Mouse (Mus musculus) E14TG2a.4 (cell line): Measurements from ENCODE around the gene Naxe.

ENCODE experiments used
- H3K27me3 ChIP-seq: 2 replicates; pipeline ENCODE4 v1.6.1; 2014; ENCODE audit warnings: low read length, control low read depth; ENCODE audit not compliant: insufficient read depth
- H3K36me3 ChIP-seq: 2 replicates; pipeline ENCODE4 v1.6.1; 2014; ENCODE audit warnings: low read length, control low read depth; ENCODE audit not compliant: insufficient read depth
- H3K4me1 ChIP-seq: replicated peaks from 2 replicates; pipeline ENCODE4 v1.6.1; 2014; ENCODE audit warnings: low read depth, low read length, control low read depth
- H3K4me3 ChIP-seq: replicated peaks from 2 replicates; pipeline ENCODE4 v1.5.1; 2014; ENCODE audit warnings: mild to moderate bottlenecking, low read length
- H3K9me3 ChIP-seq: 2 replicates; pipeline ENCODE4 v1.6.1; 2014; ENCODE audit warnings: low read length, control low read depth
- CTCF ChIP-seq: conservative IDR thresholded peaks from 2 replicates; pipeline ENCODE4 v1.5.1; 2014; ENCODE audit warnings: low read length
- NANOG ChIP-seq: IDR thresholded peaks from 2 replicates; pipeline ENCODE4 v1.6.1; 2014; ENCODE audit warnings: borderline replicate concordance, low read length, mixed read lengths
- POU5F1 ChIP-seq: IDR thresholded peaks from 2 replicates; pipeline ENCODE4 v1.6.1; 2014; ENCODE audit warnings: low read length, borderline replicate concordance

Naxe gene

DNA sequence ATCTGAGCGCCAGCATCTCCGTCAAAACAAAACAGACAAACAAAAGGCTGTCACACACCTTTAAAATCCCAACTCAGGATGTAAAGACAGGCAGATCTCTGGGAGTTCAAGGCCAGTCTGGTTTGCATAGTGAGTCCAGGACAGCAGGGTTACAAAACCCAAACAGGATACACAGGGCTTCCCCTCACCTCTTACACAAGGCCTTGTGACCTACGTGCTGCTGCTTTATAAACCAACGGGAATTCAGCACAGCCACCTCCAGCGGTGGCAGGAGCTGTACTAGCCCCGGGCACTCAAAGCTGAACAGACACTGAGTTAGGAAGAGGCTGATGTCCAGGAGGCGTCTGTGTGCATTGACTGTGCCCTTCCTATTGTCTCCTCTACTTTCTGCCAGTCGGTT lies 19.1 kb upstream of the Naxe start:
- H3K4me3 ChIP-seq = no peak overlapping the region
- H3K4me1 ChIP-seq = peaks cover 14% of the 10 kb centered on the region
- TF ChIP-seq CTCF (no peak), NANOG (no peak), POU5F1 (no peak)
- peaks cover 27% of the 10 kb centered on the region for H3K27me3 ChIP-seq
- H3K36me3 ChIP-seq = no peaks in the 10 kb centered on the region
- H3K9me3 ChIP-seq = no peaks in the 10 kb centered on the region

DNA sequence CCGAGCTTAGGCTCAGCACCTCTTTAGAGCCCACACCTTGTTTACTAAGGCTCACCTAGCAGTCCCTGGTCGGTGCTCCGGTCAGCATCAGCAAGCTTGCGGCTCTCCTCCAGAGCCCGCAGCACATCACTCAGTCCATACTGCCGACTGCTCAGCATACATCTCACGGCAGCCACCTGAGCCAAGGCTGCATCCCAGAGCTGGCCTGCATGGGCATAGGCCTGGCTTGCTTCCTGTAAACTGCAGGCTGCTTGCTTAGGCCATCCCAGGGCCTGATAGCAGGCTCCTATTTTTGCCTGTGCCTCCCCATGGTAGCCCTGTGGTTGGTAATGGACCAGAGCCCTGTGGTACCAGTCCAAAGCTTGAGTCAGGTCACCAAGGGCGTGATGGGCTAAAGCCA lies 16.5 kb upstream of the Naxe start:
- Histone ChIP-seq H3K4me3 (no peak overlapping the region), H3K27me3 (peaks cover 30% of the 10 kb centered on the region)
- TF ChIP-seq NANOG (no peak), CTCF (no peak), POU5F1 (no peak)

DNA sequence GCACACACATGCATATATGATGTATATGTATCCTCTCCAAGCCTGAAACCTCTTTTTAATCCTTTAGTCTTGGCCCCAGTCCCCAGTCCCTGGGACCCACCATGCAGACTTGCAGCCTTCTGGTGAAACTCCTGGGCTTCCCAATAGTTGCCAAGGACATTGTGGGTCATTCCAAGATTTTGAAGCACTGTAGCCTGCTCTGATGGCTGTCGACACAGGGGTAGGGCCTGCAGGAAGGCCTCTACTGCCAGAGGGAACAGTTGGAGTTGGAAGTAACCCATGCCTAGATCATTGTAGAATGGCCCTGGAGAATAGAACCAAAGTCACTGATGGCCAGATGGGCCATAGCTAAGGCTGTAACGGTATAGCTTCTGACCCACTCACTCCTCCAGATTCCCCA lies 16.1 kb upstream of the Naxe start:
- Histone ChIP-seq H3K4me3 (no peak overlapping the region), H3K27me3 (peaks cover 30% of the 10 kb centered on the region), H3K4me1 (peaks cover 14% of the 10 kb centered on the region), H3K9me3 (no peaks in the 10 kb centered on the region), H3K36me3 (no peaks in the 10 kb centered on the region)
- TF ChIP-seq CTCF (no peak), NANOG (no peak), POU5F1 (no peak)

More for the DNA sequence above, 16.5 kb upstream of the Naxe start:
- Histone ChIP-seq H3K36me3 (no peaks in the 10 kb centered on the region), H3K4me1 (peaks cover 14% of the 10 kb centered on the region), H3K9me3 (no peaks in the 10 kb centered on the region)

DNA sequence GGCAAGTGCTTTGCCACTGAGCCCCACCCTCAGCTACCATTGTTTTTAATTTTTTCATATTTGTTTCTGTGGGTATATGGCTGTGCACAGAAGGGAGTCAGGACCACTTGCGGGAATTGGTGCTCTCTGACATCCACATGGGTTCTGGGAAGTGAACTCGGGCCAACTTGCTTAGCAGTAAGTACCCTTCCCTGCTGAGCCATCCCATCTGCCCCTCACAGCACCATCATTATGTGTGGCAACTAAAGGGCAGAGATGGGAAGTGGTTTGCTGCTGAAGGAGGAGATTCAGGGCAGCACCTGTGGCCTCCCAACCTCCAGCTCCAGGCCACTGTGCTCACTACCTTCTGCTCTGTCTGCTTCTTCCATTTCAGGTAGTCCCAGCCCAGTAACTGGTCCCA lies 15.3 kb upstream of the Naxe start:
- Histone ChIP-seq H3K4me1 (peaks cover 14% of the 10 kb centered on the region; the same call in 1 of the 2 replicates), H3K27me3 (peaks cover 30% of the 10 kb centered on the region), H3K36me3 (no peaks in the 10 kb centered on the region), H3K4me3 (no peak overlapping the region), H3K9me3 (no peaks in the 10 kb centered on the region)
- TF ChIP-seq CTCF (no peak), POU5F1 (no peak), NANOG (no peak)

GRCm38 (mm10) chr3:88071783-88072182 lies 13.5 kb upstream of the Naxe start:
- TF ChIP-seq NANOG (no peak), POU5F1 (no peak), CTCF (peak; percentile 93)
- Histone ChIP-seq H3K4me1 (peaks cover 10% of the 10 kb centered on the region; the same call in 1 of the 2 replicates), H3K36me3 (no peaks in the 10 kb centered on the region), H3K9me3 (peaks cover 8% of the 10 kb centered on the region), H3K27me3 (peaks cover 23% of the 10 kb centered on the region), H3K4me3 (no peak overlapping the region)

GRCm38 (mm10) chr3:88068386-88068785 lies 10.1 kb upstream of the Naxe start:
- Histone ChIP-seq H3K9me3 (peaks cover 24% of the 10 kb centered on the region), H3K36me3 (no peaks in the 10 kb centered on the region), H3K27me3 (peaks cover 7% of the 10 kb centered on the region; the same call in 1 of the 2 replicates), H3K4me1 (peaks cover 10% of the 10 kb centered on the region; the same call in 1 of the 2 replicates), H3K4me3 (no peak overlapping the region)
- no peak for TF ChIP-seq NANOG
- no peak for TF ChIP-seq POU5F1
- TF ChIP-seq CTCF = no peak

GRCm38 (mm10) chr3:88057030-88057429 lies 1.3 kb downstream of the Naxe start:
- H3K9me3 ChIP-seq = no peaks in the 10 kb centered on the region
- H3K27me3 ChIP-seq = 0 out of 2 replicates have a peak, but pooled peaks cover 4% of the 10 kb centered on the region
- peaks cover 14% of the 10 kb centered on the region for H3K4me1 ChIP-seq
- TF ChIP-seq NANOG (no peak), CTCF (no peak), POU5F1 (no peak)
- H3K36me3 ChIP-seq = peaks cover 52% of the 10 kb centered on the region
- H3K4me3 ChIP-seq = no peak overlapping the region

DNA sequence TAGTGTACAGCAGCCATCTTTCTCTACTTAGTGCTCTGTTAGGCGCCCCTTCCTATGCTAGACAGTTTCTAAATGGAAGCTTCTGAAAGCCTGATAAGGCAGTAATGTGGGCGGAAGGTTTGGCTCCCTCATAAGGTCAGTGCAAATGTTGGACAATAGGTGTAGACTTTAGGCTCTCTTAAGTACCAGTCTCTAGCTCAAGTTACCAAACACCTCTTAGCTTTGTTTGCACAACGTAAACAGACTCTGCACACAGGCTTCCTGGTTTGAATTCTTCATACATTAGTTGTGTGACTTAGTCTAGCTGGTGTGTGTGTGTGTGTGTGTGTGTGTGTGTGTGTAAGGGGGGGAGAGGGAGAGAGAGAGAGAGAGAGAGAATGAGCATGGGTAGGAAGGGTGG lies 8.8 kb downstream of the Naxe start:
- Histone ChIP-seq H3K36me3 (peaks cover 98% of the 10 kb centered on the region), H3K9me3 (no peaks in the 10 kb centered on the region), H3K27me3 (no peaks in the 10 kb centered on the region), H3K4me1 (peaks cover 39% of the 10 kb centered on the region), H3K4me3 (no peak overlapping the region)
- TF ChIP-seq CTCF = no peak
- TF ChIP-seq NANOG = no peak
- no peak for TF ChIP-seq POU5F1
